Mouse (Mus musculus) MEL (cell line): ENCODE data around the gene Sptbn1. TPM values are rescaled to one million over a fixed set of nuclear protein-coding genes. Genes with fewer than 3 reads are reported as not detected.

Source experiments
- DNase-seq: peaks from one replicate; pipeline ENCODE4 v3.0.0; 2011; ENCODE audit warnings: low read depth, low spot score
- H3K27ac ChIP-seq: 2 replicates; pipeline ENCODE4 v1.5.1; 2012; ENCODE audit warnings: low read depth, mild to moderate bottlenecking, control low read depth, low read length, moderate library complexity; ENCODE audit not compliant: control insufficient read depth
- H3K27me3 ChIP-seq, 2 experiments: fragments of 150-350 bp in 1 of 2; sonication (generic) in 1 of 2; 2 replicates each; pipeline ENCODE4 v1.6.1; 2012; ENCODE audit warnings: low read length in 2 of 2, mild to moderate bottlenecking in 2 of 2, improper control_type of control experiment in 1 of 2, moderate library complexity in 1 of 2; ENCODE audit not compliant: insufficient read depth in 2 of 2, control insufficient read depth in 1 of 2
- H3K36me3 ChIP-seq, 2 experiments: 2 replicates each; pipeline ENCODE4 v1.6.1; 2012 to 2014; ENCODE audit warnings: low read length in 2 of 2, improper control_type of control experiment in 1 of 2, inconsistent platforms in 1 of 2, mild to moderate bottlenecking in 1 of 2; ENCODE audit not compliant: insufficient read depth in 2 of 2, control insufficient read depth in 1 of 2
- H3K4me1 ChIP-seq, 2 experiments: fragments of 150-350 bp in 1 of 2; sonication (generic) in 1 of 2; 2 replicates each; pipeline ENCODE4 v1.6.1; 2012; ENCODE audit warnings: low read length in 2 of 2, improper control_type of control experiment in 1 of 2, mild to moderate bottlenecking in 1 of 2; ENCODE audit not compliant: insufficient read depth in 2 of 2, control insufficient read depth in 1 of 2
- H3K4me3 ChIP-seq, 2 experiments: fragments of 150-350 bp in 1 of 2; sonication (generic) in 1 of 2; 2 replicates each; pipeline ENCODE4 v1.5.1; 2012; ENCODE audit warnings: low read depth in 2 of 2, low read length in 2 of 2, mild to moderate bottlenecking in 2 of 2, moderate library complexity in 2 of 2, control low read depth in 1 of 2, improper control_type of control experiment in 1 of 2; ENCODE audit not compliant: control insufficient read depth in 1 of 2, insufficient read depth in 1 of 2
- H3K79me2 ChIP-seq: 2 replicates; pipeline ENCODE4 v1.6.1; 2012; ENCODE audit warnings: mild to moderate bottlenecking, low read length, moderate library complexity; ENCODE audit not compliant: control insufficient read depth, poor library complexity, insufficient read depth
- H3K9ac ChIP-seq: 2 replicates; pipeline ENCODE4 v1.6.1; 2012; ENCODE audit warnings: low read depth, mild to moderate bottlenecking, control low read depth, low read length, moderate library complexity; ENCODE audit not compliant: control insufficient read depth, poor library complexity, severe bottlenecking
- H3K9me3 ChIP-seq: fragments of 150-350 bp; sonication (generic); replicated peaks from 2 replicates; pipeline ENCODE4 v1.6.1; 2012; ENCODE audit warnings: mild to moderate bottlenecking, low read length, improper control_type of control experiment, moderate library complexity; ENCODE audit not compliant: insufficient read depth
- BHLHE40 ChIP-seq: IDR thresholded peaks from 2 replicates; pipeline ENCODE4 v1.6.1; 2012; ENCODE audit warnings: low read depth, mild to moderate bottlenecking, inconsistent platforms, low read length, improper control_type of control experiment, borderline replicate concordance
- CHD1 ChIP-seq: IDR thresholded peaks from 2 replicates; pipeline ENCODE4 v1.6.1; 2012; ENCODE audit warnings: low read depth, mild to moderate bottlenecking, inconsistent platforms, low read length, improper control_type of control experiment
- CHD2 ChIP-seq: IDR thresholded peaks from 2 replicates; pipeline ENCODE4 v1.6.1; 2011; ENCODE audit warnings: low read length, improper control_type of control experiment
- CTCF ChIP-seq, 3 experiments: IDR thresholded peaks in 2 of 3; conservative IDR thresholded peaks in 1 of 3; 2 replicates each; pipeline ENCODE4 v1.5.1; 2011 to 2012; ENCODE audit warnings: low read length in 3 of 3, low read depth in 2 of 3, mild to moderate bottlenecking in 2 of 3, improper control_type of control experiment in 1 of 3, inconsistent platforms in 1 of 3, mixed read lengths in 1 of 3, moderate library complexity in 1 of 3; ENCODE audit not compliant: control insufficient read depth in 1 of 3, insufficient read depth in 1 of 3, poor library complexity in 1 of 3, severe bottlenecking in 1 of 3
- E2F4 ChIP-seq: IDR thresholded peaks from 2 replicates; pipeline ENCODE4 v1.6.1; 2011; ENCODE audit warnings: low read depth, low read length, improper control_type of control experiment, borderline replicate concordance
- EP300 ChIP-seq, 2 experiments: IDR thresholded peaks; 2 replicates each; pipeline ENCODE4 v1.6.1; 2011; ENCODE audit warnings: improper control_type of control experiment in 2 of 2, low read length in 2 of 2, low read depth in 1 of 2, mild to moderate bottlenecking in 1 of 2
- ETS1 ChIP-seq: IDR thresholded peaks from 2 replicates; pipeline ENCODE4 v1.6.1; 2012; ENCODE audit warnings: low read depth, mild to moderate bottlenecking, inconsistent platforms, low read length, improper control_type of control experiment, moderate library complexity
- GABPA ChIP-seq: IDR thresholded peaks from 2 replicates; pipeline ENCODE4 v1.6.1; 2012; ENCODE audit warnings: low read depth, mild to moderate bottlenecking, inconsistent platforms, low read length, improper control_type of control experiment, moderate library complexity
- GATA1 ChIP-seq: IDR thresholded peaks from 2 replicates; pipeline ENCODE4 v1.6.1; 2011; ENCODE audit warnings: low read depth, low read length, improper control_type of control experiment
- HCFC1 ChIP-seq: IDR thresholded peaks from 2 replicates; pipeline ENCODE4 v1.6.1; 2012; ENCODE audit warnings: low read depth, mild to moderate bottlenecking, inconsistent platforms, low read length, improper control_type of control experiment, moderate library complexity
- JUND ChIP-seq: IDR thresholded peaks from 2 replicates; pipeline ENCODE4 v1.6.1; 2011; ENCODE audit warnings: low read depth, mild to moderate bottlenecking, improper control_type of control experiment, low read length
- KAT2A ChIP-seq: conservative IDR thresholded peaks from 2 replicates; pipeline ENCODE4 v1.6.1; 2012; ENCODE audit warnings: low read depth, low read length, improper control_type of control experiment, inconsistent platforms
- MAX ChIP-seq: IDR thresholded peaks from 2 replicates; pipeline ENCODE4 v1.6.1; 2011; ENCODE audit warnings: low read length, improper control_type of control experiment
- MAZ ChIP-seq: IDR thresholded peaks from 2 replicates; pipeline ENCODE4 v1.6.1; 2012; ENCODE audit warnings: low read depth, mild to moderate bottlenecking, inconsistent platforms, low read length, improper control_type of control experiment
- MXI1 ChIP-seq: IDR thresholded peaks from 2 replicates; pipeline ENCODE4 v1.6.1; 2011; ENCODE audit warnings: mild to moderate bottlenecking, low read depth, low read length, improper control_type of control experiment
- MYB ChIP-seq: IDR thresholded peaks from 2 replicates; pipeline ENCODE4 v1.6.1; 2011; ENCODE audit warnings: mild to moderate bottlenecking, low read depth, low read length, improper control_type of control experiment
- NELFE ChIP-seq: IDR thresholded peaks from 2 replicates; pipeline ENCODE4 v1.6.1; 2011; ENCODE audit warnings: low read depth, low read length, improper control_type of control experiment
- NRF1 ChIP-seq: IDR thresholded peaks from 2 replicates; pipeline ENCODE4 v1.6.1; 2014; ENCODE audit warnings: low read depth, mild to moderate bottlenecking, inconsistent platforms, low read length, improper control_type of control experiment, moderate library complexity; ENCODE audit not compliant: poor library complexity, insufficient read depth, severe bottlenecking
- POLR2A ChIP-seq, 2 experiments: IDR thresholded peaks; 2 replicates each; pipeline ENCODE4 v1.6.1; 2011 to 2012; ENCODE audit warnings: low read length in 2 of 2, mild to moderate bottlenecking in 2 of 2, control low read depth in 1 of 2, improper control_type of control experiment in 1 of 2, low read depth in 1 of 2, moderate library complexity in 1 of 2; ENCODE audit not compliant: control insufficient read depth in 1 of 2, insufficient read depth in 1 of 2, poor library complexity in 1 of 2
- POLR2AphosphoS2 ChIP-seq: IDR thresholded peaks from 2 replicates; pipeline ENCODE4 v1.6.1; 2011; ENCODE audit warnings: low read length, improper control_type of control experiment
- POLR2AphosphoS5 ChIP-seq: IDR thresholded peaks from 2 replicates; pipeline ENCODE4 v1.6.1; 2012; ENCODE audit warnings: low read depth, borderline replicate concordance, mild to moderate bottlenecking, inconsistent platforms, low read length, moderate library complexity, mixed read lengths
- RAD21 ChIP-seq: IDR thresholded peaks from 2 replicates; pipeline ENCODE4 v1.6.1; 2011; ENCODE audit warnings: mild to moderate bottlenecking, low read depth, low read length, improper control_type of control experiment
- RCOR1 ChIP-seq: IDR thresholded peaks from 2 replicates; pipeline ENCODE4 v1.6.1; 2012; ENCODE audit warnings: low read depth, mild to moderate bottlenecking, inconsistent platforms, low read length, improper control_type of control experiment
- SIN3A ChIP-seq: IDR thresholded peaks from 2 replicates; pipeline ENCODE4 v1.6.1; 2012; ENCODE audit warnings: low read length, improper control_type of control experiment, inconsistent platforms
- TAL1 ChIP-seq: IDR thresholded peaks from 2 replicates; pipeline ENCODE4 v1.6.1; 2012; ENCODE audit warnings: mild to moderate bottlenecking, inconsistent platforms, low read length, moderate library complexity, mixed read lengths
- TBP ChIP-seq: IDR thresholded peaks from 2 replicates; pipeline ENCODE4 v1.8.0; 2011; ENCODE audit warnings: low read depth, low read length, improper control_type of control experiment
- USF2 ChIP-seq, 2 experiments: IDR thresholded peaks; 2 replicates each; pipeline ENCODE4 v1.6.1; 2011 to 2012; ENCODE audit warnings: improper control_type of control experiment in 2 of 2, low read length in 2 of 2, borderline replicate concordance in 1 of 2, inconsistent platforms in 1 of 2, low read depth in 1 of 2, mild to moderate bottlenecking in 1 of 2; ENCODE audit not compliant: insufficient read depth in 1 of 2
- ZC3H11A ChIP-seq: IDR thresholded peaks from 2 replicates; pipeline ENCODE4 v1.6.1; 2012; ENCODE audit warnings: low read depth, mild to moderate bottlenecking, inconsistent platforms, low read length, improper control_type of control experiment
- ZKSCAN1 ChIP-seq: IDR thresholded peaks from 2 replicates; pipeline ENCODE4 v1.6.1; 2012; ENCODE audit warnings: low read depth, mild to moderate bottlenecking, inconsistent platforms, low read length, improper control_type of control experiment, moderate library complexity
- ZMIZ1 ChIP-seq: IDR thresholded peaks from 2 replicates; pipeline ENCODE4 v1.6.1; 2012; ENCODE audit warnings: low read depth, mild to moderate bottlenecking, inconsistent platforms, low read length, improper control_type of control experiment, moderate library complexity
- ZNF384 ChIP-seq: IDR thresholded peaks from 2 replicates; pipeline ENCODE4 v1.6.1; 2012; ENCODE audit warnings: low read depth, mild to moderate bottlenecking, inconsistent platforms, low read length, improper control_type of control experiment
- polyA plus RNA-seq, 2 experiments: library from polyadenylated mRNA; stranded (reverse) in 1 of 2; unstranded in 1 of 2; fragments of >175 nt in 1 of 2; fragments of >200 nt in 1 of 2; gene quantifications; 2 replicates each; pipeline versions ENCODE4 v1.2.1 to v1.2.4; 2012; ENCODE audit warnings: low replicate concordance in 2 of 2, low read depth in 1 of 2; ENCODE audit not compliant: insufficient read length in 2 of 2, insufficient read depth in 1 of 2, missing spikeins in 1 of 2
- total RNA-seq: library from RNA; depleted of rRNA; stranded (reverse); fragments of 300-350 nt; gene quantifications from 2 replicates; pipeline ENCODE4 v1.2.3, GENCODE M21; 2012

Sptbn1 gene
- total and polyA plus RNA-seq, 3 experiments = 14.6 to 20.2 TPM; not detected in 1

DNA sequence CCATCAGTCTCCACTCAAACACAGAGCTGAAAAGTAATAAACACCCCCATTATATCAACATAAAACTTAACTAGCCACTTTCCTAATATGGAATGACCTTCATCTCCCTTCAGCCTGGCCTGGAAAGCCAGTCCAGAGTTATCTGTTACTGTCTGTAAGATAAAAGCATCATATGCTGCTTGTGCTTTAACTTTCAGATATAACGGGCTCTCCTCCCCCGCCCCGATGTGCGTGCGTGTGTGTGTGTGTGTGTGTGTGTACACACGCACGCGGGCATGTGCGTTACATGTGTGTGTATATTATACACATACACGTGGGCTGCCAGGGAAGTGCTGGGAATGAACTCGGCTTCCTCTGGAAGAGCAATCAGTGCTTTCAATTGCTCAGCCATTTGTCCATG lies 21.8 kb downstream of the Sptbn1 start:
- no peaks in the 10 kb centered on the region for H3K79me2 ChIP-seq
- no peak overlapping the region for H3K9ac ChIP-seq
- no peaks in the 10 kb centered on the region for H3K27me3 ChIP-seq
- TF ChIP-seq RCOR1 (no peak), E2F4 (no peak), TAL1 (peak; percentile 42), POLR2AphosphoS5 (no peak), GATA1 (0 out of 2 replicates have a peak, but pooled peaks have one; percentile 6), EP300 (IDR thresholded peaks at IDR 0.05; ENCODE audit: low read depth in 1 of 2, low read length in 2 of 2) (0 out of 4 replicates have a peak, but pooled peaks of 1 of the 2 experiments have one; percentile 16)
- peaks cover 5 to 24% of the 10 kb centered on the region in 2 experiments; a peak in 3 of 4 replicates for H3K4me1 ChIP-seq
- H3K4me3 ChIP-seq = no peak overlapping the region
- H3K9me3 ChIP-seq = no peaks in the 10 kb centered on the region
- DNase-seq = peak; percentile 43
- peaks cover 0 to 12% of the 10 kb centered on the region in 2 experiments; a peak in 2 of 4 replicates for H3K36me3 ChIP-seq
- H3K27ac ChIP-seq = no peak overlapping the region

DNA sequence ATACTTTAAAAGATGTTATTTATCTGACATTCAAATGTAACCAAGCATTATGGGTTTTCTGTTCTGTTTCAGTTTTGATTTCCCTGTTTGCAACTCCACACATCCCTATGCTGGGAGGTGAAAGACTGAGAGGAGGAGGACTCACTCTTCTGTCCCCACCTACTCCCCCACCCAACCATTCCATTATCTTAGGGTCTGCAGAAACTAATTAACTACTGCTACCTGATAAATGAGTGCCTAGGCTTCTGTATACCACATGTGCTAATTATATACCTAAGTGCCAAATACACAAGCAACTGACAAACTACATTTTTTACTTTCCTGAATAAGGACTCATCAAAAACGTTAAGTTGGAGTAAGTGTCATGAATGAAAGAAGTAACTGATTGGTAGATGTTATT lies 23.8 kb downstream of the Sptbn1 start:
- Histone ChIP-seq H3K27me3 (no peaks in the 10 kb centered on the region), H3K79me2 (no peaks in the 10 kb centered on the region), H3K9ac (no peak overlapping the region), H3K4me1 (peaks cover 5 to 17% of the 10 kb centered on the region in 2 experiments; a peak in 3 of 4 replicates), H3K27ac (no peak overlapping the region), H3K9me3 (no peaks in the 10 kb centered on the region), H3K4me3 (no peak overlapping the region), H3K36me3 (peaks cover 0 to 2% of the 10 kb centered on the region in 2 experiments; a peak in 2 of 4 replicates)
- DNase-seq = peak; percentile 55
- no peak for TF ChIP-seq POLR2AphosphoS2
- no peak for TF ChIP-seq CTCF (IDR thresholded peaks at IDR 0.05 in 2 of 3, conservative IDR thresholded peaks at IDR 0.05 in 1 of 3; ENCODE audit: control insufficient read depth in 1 of 3, insufficient read depth in 1 of 3, low read depth in 2 of 3, low read length in 3 of 3, poor library complexity in 1 of 3, severe bottlenecking in 1 of 3)
- TF ChIP-seq KAT2A = no peak
- no peak for TF ChIP-seq CHD1
- no peak for TF ChIP-seq ZMIZ1
- TF ChIP-seq MAZ = no peak
- no peak for TF ChIP-seq TAL1
- TF ChIP-seq USF2 (IDR thresholded peaks at IDR 0.05; ENCODE audit: borderline replicate concordance in 1 of 2, insufficient read depth in 1 of 2, low read depth in 1 of 2, low read length in 2 of 2) = no peak
- TF ChIP-seq MAX = no peak
- TF ChIP-seq POLR2AphosphoS5 = no peak
- no peak for TF ChIP-seq ZNF384
- no peak for TF ChIP-seq ZKSCAN1
- no peak for TF ChIP-seq E2F4
- TF ChIP-seq GABPA = no peak
- no peak for TF ChIP-seq JUND
- TF ChIP-seq ETS1 = peak; percentile 75; the same call in 1 of the 2 replicates
- peak; percentile 59; the same call in 1 of the 2 replicates for TF ChIP-seq RCOR1
- TF ChIP-seq CHD2 = no peak
- TF ChIP-seq MYB = no peak
- no peak for TF ChIP-seq NRF1
- TF ChIP-seq GATA1 = peak; percentile 77
- TF ChIP-seq ZC3H11A = no peak
- peak; percentile 44; the same call in 1 of the 2 replicates for TF ChIP-seq SIN3A
- no peak for TF ChIP-seq MXI1
- TF ChIP-seq RAD21 = no peak
- no peak for TF ChIP-seq TBP
- TF ChIP-seq HCFC1 = no peak
- peak; percentile 74 to 84 for TF ChIP-seq EP300 (IDR thresholded peaks at IDR 0.05; ENCODE audit: low read depth in 1 of 2, low read length in 2 of 2)
- TF ChIP-seq NELFE = no peak
- no peak for TF ChIP-seq BHLHE40
- no peak for TF ChIP-seq POLR2A (IDR thresholded peaks at IDR 0.05; ENCODE audit: control insufficient read depth in 1 of 2, insufficient read depth in 1 of 2, low read depth in 1 of 2, low read length in 2 of 2, poor library complexity in 1 of 2)
